Mouse (Mus musculus) small intestine, adult 2 months (tissue): ENCODE data around the gene Prpf18.

Experiments
- CTCF ChIP-seq: fragments of 200-500 bp; IDR thresholded peaks from 2 replicates; pipeline ENCODE4 v1.5.1; 2012; ENCODE audit warnings: low read depth, mild to moderate bottlenecking, control low read depth, inconsistent platforms, low read length, moderate library complexity, mixed read lengths; ENCODE audit not compliant: insufficient replicate concordance, insufficient read length; ENCODE audit errors: extremely low read depth
- POLR2A ChIP-seq: fragments of 200-500 bp; IDR thresholded peaks from 2 replicates; pipeline ENCODE4 v1.6.1; 2012; ENCODE audit warnings: low read depth, mild to moderate bottlenecking, control low read depth, inconsistent platforms, low read length, moderate library complexity

DNA sequence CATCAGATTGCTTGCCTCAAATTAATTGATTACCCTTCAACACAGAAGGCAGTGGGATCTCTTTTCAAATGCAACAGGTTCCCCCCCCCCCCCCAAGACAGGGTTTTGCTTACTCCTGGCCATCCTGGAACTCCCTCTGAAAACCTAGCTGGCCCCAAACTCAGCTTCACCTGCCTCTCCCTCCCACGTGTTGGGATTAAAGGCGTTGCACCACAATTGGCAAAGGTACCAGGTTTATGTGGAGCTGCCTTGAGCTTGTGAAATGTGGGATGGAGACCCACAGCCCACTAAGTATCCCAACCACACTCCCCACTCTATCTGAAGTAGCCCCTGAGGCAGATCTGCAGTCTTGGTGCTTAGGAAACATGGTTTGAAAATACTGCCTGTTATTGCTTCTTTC, 69.0 kb downstream of the Prpf18 start:
- TF ChIP-seq CTCF (no peak), POLR2A (no peak)
